ENCODE assay signal across 8 mouse cellular contexts in the genomic region with DNA sequence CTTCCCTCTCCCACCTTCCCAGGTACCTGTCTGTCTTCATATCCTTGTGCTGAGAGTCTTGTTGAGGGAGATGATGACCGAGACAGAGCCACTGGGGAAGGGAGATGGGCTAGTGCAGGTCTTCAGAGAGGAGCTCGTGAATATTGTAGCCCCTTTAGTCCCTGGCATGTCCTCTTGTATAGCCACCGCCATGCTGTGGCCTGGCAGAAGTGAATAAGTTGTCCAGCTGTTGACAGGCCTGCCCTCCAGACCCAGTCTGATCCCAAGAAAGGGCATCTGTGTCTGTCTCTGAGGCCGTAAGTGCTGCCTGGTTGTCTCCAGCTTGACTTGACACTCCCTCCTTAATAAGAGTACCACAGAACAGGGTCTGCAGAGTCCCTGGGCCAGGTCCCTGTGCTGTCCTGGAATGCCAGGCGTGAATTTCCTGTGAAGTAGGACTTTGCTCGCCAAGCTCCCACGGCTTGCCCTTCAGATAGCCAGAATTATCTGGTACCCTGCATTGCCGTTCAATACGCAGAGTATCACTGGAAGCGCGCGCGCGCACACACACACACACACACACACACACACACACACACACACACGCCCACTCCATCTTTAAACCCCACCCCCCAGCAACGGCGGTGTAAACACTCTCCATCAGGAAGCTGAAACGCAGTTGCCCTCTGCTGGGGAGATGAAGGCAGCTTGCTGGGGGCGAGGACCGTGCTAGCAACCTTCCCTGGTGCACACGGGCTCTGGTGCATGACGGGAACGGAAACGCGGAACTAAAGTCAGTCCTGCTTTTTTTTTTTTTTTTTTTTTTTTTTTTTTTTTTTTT.
DNase-seq lines count a peak whose midpoint lies in the region; ATAC-seq and TF ChIP-seq lines count a peak whose summit lies in the region.

No protein-coding gene starts in this region.

- DNase-seq in R1 (ENCODE audit: low read depth, low spot score), result peak; percentile 96
- DNase-seq in cerebellum, postnatal 25 days, result peak; percentile 54 to 74
- peak; percentile 89 for DNase-seq in gastrocnemius, adult 2 months
- DNase-seq in hindbrain, postnatal 0 days (ENCODE audit: low spot score), result peak; percentile 95
- DNase-seq in left cerebral cortex, adult 2 months (ENCODE audit: extremely low spot score in 1 of 2, low spot score in 2 of 2), result peak; percentile 73 to 85
- peak; percentile 93 to 94 for DNase-seq in right cerebral cortex, postnatal 10 days (ENCODE audit: low spot score in 2 of 2)
- DNase-seq in urinary bladder, postnatal 14 days (ENCODE audit: low spot score), result peak; percentile 93

- H3K27ac ChIP-seq in gastrocnemius, adult 2 months, result peak overlapping the region; percentile 80
- peak overlapping the region; percentile 1; the same call in 1 of the 2 replicates for H3K27ac ChIP-seq in hindbrain, postnatal 0 days
- peak overlapping the region; percentile 33; the same call in 1 of the 2 replicates for H3K27ac ChIP-seq in left cerebral cortex, adult 2 months
- peak overlapping the region; percentile 28 for H3K27ac ChIP-seq in macrophage

- intact Hi-C loops in gastrocnemius, adult 2 months (cut with DNase I), result loop anchor here (1.0 kb wide), 1 partner anchor 203 kb away; no protein-coding TSS in a partner anchor
- intact Hi-C loops in left cerebral cortex, adult 2 months (cut with DNase I), result loop anchor here (1.0 to 2.0 kb wide), 2 partner anchors 96 to 203 kb away; no protein-coding TSS in a partner anchor

- no peaks in the 10 kb centered on the region for H3K79me2 ChIP-seq in macrophage (ENCODE audit: inconsistent target)

- peak overlapping the region; percentile 68 for H3K4me3 ChIP-seq in gastrocnemius, adult 2 months
- peak overlapping the region; percentile 39 for H3K4me3 ChIP-seq in hindbrain, postnatal 0 days (ENCODE audit: low read length)
- H3K4me3 ChIP-seq in left cerebral cortex, adult 2 months, result peak overlapping the region; percentile 33
- peak overlapping the region; percentile 16; the same call in 1 of the 2 replicates for H3K4me3 ChIP-seq in macrophage (ENCODE audit: inconsistent target)

- H3K27me3 ChIP-seq in hindbrain, postnatal 0 days (ENCODE audit: insufficient read depth, low read length), result no peaks in the 10 kb centered on the region

- H3K9me3 ChIP-seq in hindbrain, postnatal 0 days (ENCODE audit: low read length), result no peaks in the 10 kb centered on the region

- peak overlapping the region; percentile 51; the same call in 1 of the 2 replicates for H3K9ac ChIP-seq in hindbrain, postnatal 0 days (replicated peaks; ENCODE audit: low read length)

- peak; percentile 66 for TF ChIP-seq CTCF in gastrocnemius, adult 2 months (IDR thresholded peaks at IDR 0.05)
- TF ChIP-seq CTCF in hindbrain, postnatal 0 days (IDR thresholded peaks at IDR 0.05; ENCODE audit: low read depth), result peak; percentile 84
- peak; percentile 56 for TF ChIP-seq CTCF in left cerebral cortex, adult 2 months (IDR thresholded peaks at IDR 0.05)

- H3K4me1 ChIP-seq in hindbrain, postnatal 0 days (ENCODE audit: insufficient read depth, low read length), result no peaks in the 10 kb centered on the region

- WGBS in hindbrain, postnatal 0 days, result 7% methylated on average over 24 of the region's 25 CpGs
- WGBS in macrophage (ENCODE audit: missing documents), result 32% methylated on average over 16 of the region's 25 CpGs

- H3K4me2 ChIP-seq in hindbrain, postnatal 0 days (ENCODE audit: low read depth, low read length), result peak overlapping the region; percentile 71

- no peaks in the 10 kb centered on the region for H3K36me3 ChIP-seq in hindbrain, postnatal 0 days (ENCODE audit: insufficient read depth, low read length)
- H3K36me3 ChIP-seq in macrophage (ENCODE audit: inconsistent target), result no peaks in the 10 kb centered on the region

- ATAC-seq in hindbrain, postnatal 0 days, result peak; percentile 95

Comparison
In these comparisons a context has a peak if more than half of its experiments do, and no peak if none do; other contexts are left out.
1. Peak in every context shown above with its lines: DNase-seq, ATAC-seq, H3K4me3 ChIP-seq and H3K27ac ChIP-seq.
2. H3K27ac ChIP-seq: peak in every context shown above with its lines; median percentile 80 in gastrocnemius, adult 2 months; 33 in left cerebral cortex, adult 2 months; 28 in macrophage; 1 in hindbrain, postnatal 0 days.
3. H3K4me3 ChIP-seq: peak in every context shown above with its lines; median percentile 68 in gastrocnemius, adult 2 months; 39 in hindbrain, postnatal 0 days; 33 in left cerebral cortex, adult 2 months; 16 in macrophage.